9 mouse cellular contexts compared by ENCODE assay signal in genomic region chr9:85588077-85588476, GRCm38 (mm10).
DNase-seq lines count a peak whose midpoint lies in the region; ATAC-seq and TF ChIP-seq lines count a peak whose summit lies in the region.
"Had no signal": no experiment of that assay in that cellular context is flagged by ENCODE, and none has a peak within 500 bp of the region (broad histone marks: within the 10 kb centered on the region; RNA-seq: fewer than 3 reads in every experiment).

No protein-coding gene starts in this region.

- WGBS in thymus, adult 2 months: 39% methylated on average over 2 of the region's 2 CpGs
- WGBS in intestine, embryonic 16.5 days: 43% methylated on average over 2 of the region's 2 CpGs
- 47% methylated on average over 2 of the region's 2 CpGs for WGBS in lung, adult 2 months

- TF ChIP-seq POLR2A in thymus, adult 2 months (IDR thresholded peaks at IDR 0.05; ENCODE audit: control insufficient read depth, extremely low read depth, insufficient read depth, low read length, poor library complexity): no peak
- no peak for TF ChIP-seq POLR2A in lung, adult 2 months (IDR thresholded peaks at IDR 0.05; ENCODE audit: borderline replicate concordance, extremely low read depth, low read depth, low read length)

- H3K27me3 ChIP-seq in thymus, adult 2 months (ENCODE audit: control insufficient read depth, insufficient read depth, low read length): no peaks in the 10 kb centered on the region
- H3K27me3 ChIP-seq in intestine, embryonic 16.5 days (replicated peaks; ENCODE audit: control insufficient read depth, insufficient read depth, low read length): no peaks in the 10 kb centered on the region
- H3K27me3 ChIP-seq: neural tube, embryonic 13.5 days had no signal

- no peaks in the 10 kb centered on the region for H3K9me3 ChIP-seq in intestine, embryonic 16.5 days (ENCODE audit: control insufficient read depth, low read length)

- DNase-seq in frontal cortex, postnatal 14 days (ENCODE audit: low spot score in 2 of 2): no peak
- peak; percentile 9 for DNase-seq in thymus, adult 2 months
- DNase-seq in thymus, adult 18-20 months: no peak
- peak; percentile 56 for DNase-seq in embryo, embryonic 10 days (ENCODE audit: low spot score)
- DNase-seq in lung, adult 2 months: peak; percentile 3
- DNase-seq in spleen, postnatal 10 days (ENCODE audit: low spot score in 2 of 2): peak; percentile 6 to 27

- no peaks in the 10 kb centered on the region for H3K4me1 ChIP-seq in thymus, adult 2 months (replicated peaks; ENCODE audit: control insufficient read depth, insufficient read depth, low read length)
- no peaks in the 10 kb centered on the region for H3K4me1 ChIP-seq in intestine, embryonic 16.5 days (ENCODE audit: control insufficient read depth, insufficient read depth, low read length)
- no peaks in the 10 kb centered on the region for H3K4me1 ChIP-seq in lung, adult 2 months (ENCODE audit: control insufficient read depth, insufficient read depth, low read length)
- H3K4me1 ChIP-seq: neural tube, embryonic 13.5 days had no signal

- no peak overlapping the region for H3K27ac ChIP-seq in thymus, adult 2 months (ENCODE audit: control insufficient read depth, insufficient read depth, low read length)
- H3K27ac ChIP-seq in intestine, embryonic 16.5 days (ENCODE audit: low read length): no peak overlapping the region
- H3K27ac ChIP-seq: neural tube, embryonic 13.5 days had no signal

- no peak for TF ChIP-seq CTCF in thymus, adult 2 months (IDR thresholded peaks at IDR 0.05; ENCODE audit: borderline replicate concordance, control insufficient read depth, extremely low read depth, insufficient read depth, low read length, poor library complexity)
- TF ChIP-seq CTCF in lung, adult 2 months (IDR thresholded peaks at IDR 0.05; ENCODE audit: insufficient read depth, low read length): 0 out of 2 replicates have a peak, but pooled peaks have one; percentile 7

- no peaks in the 10 kb centered on the region for H3K36me3 ChIP-seq in thymus, adult 2 months (ENCODE audit: control insufficient read depth, insufficient read depth, low read length)
- H3K36me3 ChIP-seq in intestine, embryonic 16.5 days (ENCODE audit: control insufficient read depth, insufficient read depth, low read length): no peaks in the 10 kb centered on the region
- H3K36me3 ChIP-seq: neural tube, embryonic 13.5 days had no signal

- no peak overlapping the region for H3K4me2 ChIP-seq in intestine, embryonic 16.5 days (ENCODE audit: low read depth, low read length)
- H3K4me2 ChIP-seq: neural tube, embryonic 13.5 days had no signal

- no peak overlapping the region for H3K4me3 ChIP-seq in thymus, adult 2 months (ENCODE audit: control insufficient read depth, insufficient read depth, low read length)
- no peak overlapping the region for H3K4me3 ChIP-seq in intestine, embryonic 16.5 days (ENCODE audit: low read length)
- no peak overlapping the region for H3K4me3 ChIP-seq in lung, adult 2 months (replicated peaks; ENCODE audit: extremely low read depth, low read depth, low read length)
- H3K4me3 ChIP-seq: neural tube, embryonic 13.5 days had no signal

- peak; percentile 83 for ATAC-seq in frontal cortex, adult (ENCODE audit: low TSS enrichment)
- peak; percentile 59 for ATAC-seq in intestine, embryonic 16.5 days

- H3K9ac ChIP-seq in intestine, embryonic 16.5 days (ENCODE audit: low read depth, low read length): no peak overlapping the region
- H3K9ac ChIP-seq: neural tube, embryonic 13.5 days had no signal

Comparison
In these comparisons a context has a peak if more than half of its experiments do, and no peak if none do; other contexts are left out.
1. DNase-seq: peak in thymus, adult 2 months (single experiment), embryo, embryonic 10 days (single experiment), lung, adult 2 months (single experiment) and spleen, postnatal 10 days (2 of 2); none in frontal cortex, postnatal 14 days (0 of 2) and thymus, adult 18-20 months (0 of 2).